9 mouse cellular contexts compared by ENCODE assay signal in the genomic region with DNA sequence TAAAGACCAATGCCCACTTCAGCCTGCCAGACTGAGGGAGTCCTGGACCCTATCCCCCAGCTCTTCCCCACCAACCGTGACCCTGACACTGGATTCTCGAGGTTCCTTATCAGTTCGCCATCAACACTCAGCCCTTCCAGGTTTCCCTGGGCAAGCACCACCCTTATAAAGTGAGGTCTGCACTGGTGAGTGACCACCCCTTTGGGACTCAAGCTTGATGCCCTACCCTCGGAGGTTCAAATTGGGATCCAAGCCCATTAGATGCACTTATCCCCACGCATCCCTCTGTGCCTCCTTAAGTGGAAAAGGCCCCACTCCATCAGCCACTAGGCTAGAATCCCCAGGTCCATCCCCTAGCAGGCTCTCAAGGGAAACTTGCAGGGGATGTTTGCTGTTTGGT. TPM values are rescaled to one million over a fixed set of nuclear protein-coding genes. Genes with fewer than 3 reads are reported as not detected.
A peak's percentile ranks its signal among the peaks of the same experiment; 100 is the strongest.
DNase-seq lines count a peak whose midpoint lies in the region; ATAC-seq and TF ChIP-seq lines count a peak whose summit lies in the region.
"Had no signal": no experiment of that assay in that cellular context is flagged by ENCODE, and none has a peak within 500 bp of the region (broad histone marks: within the 10 kb centered on the region; RNA-seq: fewer than 3 reads in every experiment).

No protein-coding gene starts in this region.

- no peak for ATAC-seq in kidney, postnatal 0 days (replicated peaks; ENCODE audit: low FRiP score, low read depth)
- no peak for ATAC-seq in embryonic facial prominence, embryonic 12.5 days (ENCODE audit: insufficient number of reproducible peaks, insufficient read depth, low FRiP score, low TSS enrichment)
- no peak for ATAC-seq in hindbrain, embryonic 15.5 days (ENCODE audit: low FRiP score, low read depth)
- ATAC-seq in midbrain, embryonic 14.5 days (ENCODE audit: low FRiP score, low TSS enrichment) = no peak
- ATAC-seq: Patski had no signal

- no peak for DNase-seq in kidney, postnatal 0 days (ENCODE audit: low spot score)
- no peak for DNase-seq in kidney, adult 18-20 months
- DNase-seq in midbrain, embryonic 14.5 days = no peak
- no peak for DNase-seq in adrenal gland, adult 2 months
- DNase-seq in gastrocnemius, postnatal 14 days = no peak
- no peak for DNase-seq in urinary bladder, postnatal 25 days (ENCODE audit: low spot score)

- H3K27ac ChIP-seq in kidney, postnatal 0 days = no peak overlapping the region
- H3K27ac ChIP-seq in embryonic facial prominence, embryonic 12.5 days = no peak overlapping the region
- H3K27ac ChIP-seq in hindbrain, embryonic 15.5 days (replicated peaks) = peak overlapping the region; percentile 93; the same call in 1 of the 2 replicates
- no peak overlapping the region for H3K27ac ChIP-seq in midbrain, embryonic 14.5 days (replicated peaks; ENCODE audit: low read depth, low read length)

- H3K9ac ChIP-seq in kidney, postnatal 0 days (ENCODE audit: low read depth, low read length) = no peak overlapping the region
- no peak overlapping the region for H3K9ac ChIP-seq in embryonic facial prominence, embryonic 12.5 days
- peak overlapping the region; percentile 98 for H3K9ac ChIP-seq in hindbrain, embryonic 15.5 days
- peak overlapping the region; percentile 97; the same call in 1 of the 2 replicates for H3K9ac ChIP-seq in midbrain, embryonic 14.5 days (replicated peaks; ENCODE audit: low read length)

- intact Hi-C loops in gastrocnemius, postnatal 14 days (cut with DNase I; ENCODE audit: low total_unique reads) = no loop called here

- 69% methylated on average over 5 of the region's 5 CpGs for WGBS in kidney, postnatal 0 days
- WGBS in embryonic facial prominence, embryonic 12.5 days = 62% methylated on average over 5 of the region's 5 CpGs
- WGBS in hindbrain, embryonic 15.5 days = 73% methylated on average over 5 of the region's 5 CpGs
- 70% methylated on average over 5 of the region's 5 CpGs for WGBS in midbrain, embryonic 14.5 days

- peaks cover 25% of the 10 kb centered on the region; the same call in 1 of the 2 replicates for H3K4me1 ChIP-seq in kidney, postnatal 0 days (replicated peaks; ENCODE audit: insufficient read depth, low read length)
- H3K4me1 ChIP-seq in embryonic facial prominence, embryonic 12.5 days = peaks cover 35% of the 10 kb centered on the region
- peaks cover 54% of the 10 kb centered on the region for H3K4me1 ChIP-seq in hindbrain, embryonic 15.5 days (replicated peaks)
- H3K4me1 ChIP-seq in midbrain, embryonic 14.5 days (ENCODE audit: control insufficient read depth, insufficient read depth, low read length) = peaks cover 29% of the 10 kb centered on the region

- TF ChIP-seq CTCF in kidney, postnatal 0 days (IDR thresholded peaks at IDR 0.05; ENCODE audit: low read depth) = no peak

- peak overlapping the region; percentile 71 for H3K4me2 ChIP-seq in kidney, postnatal 0 days (ENCODE audit: low read length)
- H3K4me2 ChIP-seq in embryonic facial prominence, embryonic 12.5 days (replicated peaks) = peak overlapping the region; percentile 81
- H3K4me2 ChIP-seq in hindbrain, embryonic 15.5 days = peak overlapping the region; percentile 90
- peak overlapping the region; percentile 81 for H3K4me2 ChIP-seq in midbrain, embryonic 14.5 days (ENCODE audit: low read length)

- peak overlapping the region; percentile 83; the same call in 1 of the 2 replicates for H3K4me3 ChIP-seq in kidney, postnatal 0 days (replicated peaks; ENCODE audit: low read depth, low read length)
- H3K4me3 ChIP-seq in embryonic facial prominence, embryonic 12.5 days = peak overlapping the region; percentile 85
- H3K4me3 ChIP-seq in hindbrain, embryonic 15.5 days = peak overlapping the region; percentile 98
- H3K4me3 ChIP-seq in midbrain, embryonic 14.5 days (replicated peaks; ENCODE audit: low read depth, low read length) = peak overlapping the region; percentile 85

- H3K36me3 ChIP-seq in kidney, postnatal 0 days (ENCODE audit: insufficient read depth, low read length) = no peaks in the 10 kb centered on the region
- H3K36me3 ChIP-seq in embryonic facial prominence, embryonic 12.5 days = no peaks in the 10 kb centered on the region
- H3K36me3 ChIP-seq in hindbrain, embryonic 15.5 days = no peaks in the 10 kb centered on the region
- H3K36me3 ChIP-seq in midbrain, embryonic 14.5 days (ENCODE audit: control insufficient read depth, insufficient read depth, low read length) = no peaks in the 10 kb centered on the region

- H3K9me3 ChIP-seq in kidney, postnatal 0 days (replicated peaks; ENCODE audit: low read length) = no peaks in the 10 kb centered on the region
- no peaks in the 10 kb centered on the region for H3K9me3 ChIP-seq in embryonic facial prominence, embryonic 12.5 days
- no peaks in the 10 kb centered on the region for H3K9me3 ChIP-seq in hindbrain, embryonic 15.5 days
- no peaks in the 10 kb centered on the region for H3K9me3 ChIP-seq in midbrain, embryonic 14.5 days (ENCODE audit: control insufficient read depth, low read length)

- H3K27me3 ChIP-seq in kidney, postnatal 0 days (ENCODE audit: insufficient read depth, low read length) = no peaks in the 10 kb centered on the region
- no peaks in the 10 kb centered on the region for H3K27me3 ChIP-seq in embryonic facial prominence, embryonic 12.5 days
- no peaks in the 10 kb centered on the region for H3K27me3 ChIP-seq in hindbrain, embryonic 15.5 days
- H3K27me3 ChIP-seq in midbrain, embryonic 14.5 days (ENCODE audit: control insufficient read depth, insufficient read depth, low read length) = no peaks in the 10 kb centered on the region
- H3K27me3 ChIP-seq: Patski had no signal

RNA-seq across cellular contexts. Expression of gene Cerk, which starts 1.9 kb away (rescaled TPM):
- 9.4 and 10.6 TPM in 2 replicates for polyA plus RNA-seq in kidney, postnatal 0 days (2015; fragmentation: Nextera tagmentation; extraction: Ambion mirVana)
- 20.5 and 22.8 TPM in 2 replicates for polyA plus RNA-seq in embryonic facial prominence, embryonic 12.5 days (2016; fragmentation: Nextera tagmentation; extraction: Ambion mirVana)
- polyA plus RNA-seq in hindbrain, embryonic 15.5 days (2015; fragmentation: Nextera tagmentation; extraction: Ambion mirVana) = 23.2 and 24.5 TPM in 2 replicates
- 20.3 and 23.5 TPM in 2 replicates for polyA plus RNA-seq in midbrain, embryonic 14.5 days (2014; fragmentation: Nextera tagmentation; extraction: Ambion mirVana)
- total RNA-seq in adrenal gland, adult 2 months (2021) = 10 to 100 TPM; 34.5 to 41.1 TPM
- polyA plus RNA-seq in adrenal gland, adult 2 months (2012; rRNA removed) = 33.7 and 39.6 TPM in 2 replicates
- total RNA-seq in gastrocnemius, postnatal 14 days (2021) = 1 to 10 TPM; 6.5 to 7.4 TPM

RNA-seq across cellular contexts. Expression of gene Tbc1d22a, which starts 30.2 kb away (rescaled TPM):
- polyA plus RNA-seq in kidney, postnatal 0 days (2015; fragmentation: Nextera tagmentation; extraction: Ambion mirVana) = 12.7 and 14.0 TPM in 2 replicates
- 11.7 and 13.0 TPM in 2 replicates for polyA plus RNA-seq in embryonic facial prominence, embryonic 12.5 days (2016; fragmentation: Nextera tagmentation; extraction: Ambion mirVana)
- 11.7 and 13.2 TPM in 2 replicates for polyA plus RNA-seq in hindbrain, embryonic 15.5 days (2015; fragmentation: Nextera tagmentation; extraction: Ambion mirVana)
- polyA plus RNA-seq in midbrain, embryonic 14.5 days (2014; fragmentation: Nextera tagmentation; extraction: Ambion mirVana) = 9.3 and 11.9 TPM in 2 replicates
- 10 to 100 TPM; 34.5 to 37.7 TPM for total RNA-seq in adrenal gland, adult 2 months (2021)
- polyA plus RNA-seq in adrenal gland, adult 2 months (2012; rRNA removed) = 38.7 and 44.4 TPM in 2 replicates
- total RNA-seq in gastrocnemius, postnatal 14 days (2021) = 10 to 100 TPM; 10.4 to 11.9 TPM

Comparison
In these comparisons a context has a peak if more than half of its experiments do, and no peak if none do; other contexts are left out.
1. H3K9ac ChIP-seq: peak in hindbrain, embryonic 15.5 days (single experiment) and midbrain, embryonic 14.5 days (single experiment); none in kidney, postnatal 0 days (single experiment) and embryonic facial prominence, embryonic 12.5 days (single experiment).
2. Peak in every context shown above with its lines, with median percentiles within 50 percentile points of each other: H3K4me2 ChIP-seq and H3K4me3 ChIP-seq.